Mouse (Mus musculus): ENCODE measurements around the gene Copg2. TPM values are rescaled to one million over a fixed set of nuclear protein-coding genes. Genes with fewer than 3 reads are reported as not detected.

Copg2 gene
- polyA plus RNA-seq, 2 experiments = 29.8 to 33.8 TPM

- no peak for DNase-seq (ENCODE audit: low spot score)
- WGBS = 97% methylated on average over 1 of the region's 1 CpGs
- TF ChIP-seq POLR2A (IDR thresholded peaks at IDR 0.05; ENCODE audit: borderline replicate concordance, extremely low read depth, insufficient read depth, insufficient read length) = no peak
Observed at GRCm38 (mm10) chr6:30866501-30866900, 30.1 kb downstream of the Copg2 start.

GRCm38 (mm10) chr6:30865031-30865678 is 31.4 kb downstream of the Copg2 start:
- no peak for ATAC-seq (ENCODE audit: low FRiP score, low read depth)
- Histone ChIP-seq H3K27ac (replicated peaks; ENCODE audit: low read depth, low read length) (no peak overlapping the region), H3K4me2 (replicated peaks; ENCODE audit: low read depth, low read length, severe bottlenecking) (no peak overlapping the region), H3K9ac (ENCODE audit: low read depth, low read length, severe bottlenecking) (no peak overlapping the region), H3K4me1 (ENCODE audit: control insufficient read depth, insufficient read depth, low read length) (no peaks in the 10 kb centered on the region), H3K9me3 (ENCODE audit: control insufficient read depth, low read length) (no peaks in the 10 kb centered on the region), H3K36me3 (ENCODE audit: control insufficient read depth, insufficient read depth, low read length) (no peaks in the 10 kb centered on the region), H3K27me3 (ENCODE audit: control insufficient read depth, insufficient read depth, low read length) (no peaks in the 10 kb centered on the region), H3K4me3 (replicated peaks; ENCODE audit: low read length) (no peak overlapping the region)
- whole genome bisulfite sequencing = 59% methylated on average over 3 of the region's 3 CpGs
- TF ChIP-seq POLR2A (IDR thresholded peaks at IDR 0.05; ENCODE audit: borderline replicate concordance, extremely low read depth, insufficient read depth, insufficient read length) = no peak
- DNase-seq (ENCODE audit: low spot score) = no peak

More at GRCm38 (mm10) chr6:30866501-30866900, 30.1 kb downstream of the Copg2 start:
- H3K4me2 ChIP-seq (replicated peaks; ENCODE audit: low read depth, low read length, severe bottlenecking) = no peak overlapping the region
- H3K4me3 ChIP-seq (replicated peaks; ENCODE audit: low read length) = no peak overlapping the region
- no peaks in the 10 kb centered on the region for H3K36me3 ChIP-seq (ENCODE audit: control insufficient read depth, insufficient read depth, low read length)
- no peaks in the 10 kb centered on the region for H3K9me3 ChIP-seq (ENCODE audit: control insufficient read depth, low read length)
- H3K4me1 ChIP-seq (ENCODE audit: control insufficient read depth, insufficient read depth, low read length) = no peaks in the 10 kb centered on the region
- no peaks in the 10 kb centered on the region for H3K27me3 ChIP-seq (ENCODE audit: control insufficient read depth, insufficient read depth, low read length)
- no peak for ATAC-seq (ENCODE audit: low FRiP score, low read depth)
- H3K27ac ChIP-seq (replicated peaks; ENCODE audit: low read depth, low read length) = no peak overlapping the region
- no peak overlapping the region for H3K9ac ChIP-seq (ENCODE audit: low read depth, low read length, severe bottlenecking)

GRCm38 (mm10) chr6:30855956-30856355 is 40.6 kb downstream of the Copg2 start:
- no peaks in the 10 kb centered on the region for H3K27me3 ChIP-seq (ENCODE audit: control insufficient read depth, insufficient read depth, low read length)
- no peaks in the 10 kb centered on the region for H3K9me3 ChIP-seq (ENCODE audit: control insufficient read depth, low read length)
- ATAC-seq (ENCODE audit: low FRiP score, low read depth) (no peak), DNase-seq (ENCODE audit: low spot score) (no peak)
- peaks cover 12% of the 10 kb centered on the region for H3K36me3 ChIP-seq (ENCODE audit: control insufficient read depth, insufficient read depth, low read length)
- no peak overlapping the region for H3K9ac ChIP-seq (ENCODE audit: low read depth, low read length, severe bottlenecking)
- H3K27ac ChIP-seq (replicated peaks; ENCODE audit: low read depth, low read length) = no peak overlapping the region
- no peaks in the 10 kb centered on the region for H3K4me1 ChIP-seq (ENCODE audit: control insufficient read depth, insufficient read depth, low read length)
- no peak overlapping the region for H3K4me2 ChIP-seq (replicated peaks; ENCODE audit: low read depth, low read length, severe bottlenecking)
- 98% methylated on average over 7 of the region's 7 CpGs for WGBS
- H3K4me3 ChIP-seq (replicated peaks; ENCODE audit: low read length) = no peak overlapping the region
- TF ChIP-seq POLR2A (IDR thresholded peaks at IDR 0.05; ENCODE audit: borderline replicate concordance, extremely low read depth, insufficient read depth, insufficient read length) = no peak

DNA sequence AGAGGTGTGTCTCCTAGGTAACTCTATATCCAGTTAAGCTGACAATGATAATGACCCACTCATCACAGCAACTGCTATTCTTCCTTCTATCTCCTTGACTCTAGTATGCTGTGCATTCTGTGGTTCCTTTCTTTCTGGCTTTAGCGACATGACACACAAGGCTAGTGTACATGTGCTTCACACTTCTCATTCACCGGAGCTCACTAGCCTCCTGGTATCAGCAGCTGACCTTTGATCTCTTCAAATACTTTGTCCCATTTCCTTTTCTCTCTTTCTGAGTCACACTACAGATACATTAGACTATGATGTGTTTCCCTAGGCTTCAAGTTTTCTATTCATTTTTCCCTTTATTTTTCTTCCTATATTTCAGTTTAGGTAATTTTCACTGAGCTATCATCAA is 41.4 kb downstream of the Copg2 start:
- no peaks in the 10 kb centered on the region for H3K27me3 ChIP-seq (ENCODE audit: control insufficient read depth, insufficient read depth, low read length)
- ATAC-seq (ENCODE audit: low FRiP score, low read depth) (no peak), DNase-seq (ENCODE audit: low spot score) (no peak)
- no peaks in the 10 kb centered on the region for H3K9me3 ChIP-seq (ENCODE audit: control insufficient read depth, low read length)
- TF ChIP-seq POLR2A (IDR thresholded peaks at IDR 0.05; ENCODE audit: borderline replicate concordance, extremely low read depth, insufficient read depth, insufficient read length) = no peak
- no peak overlapping the region for H3K4me2 ChIP-seq (replicated peaks; ENCODE audit: low read depth, low read length, severe bottlenecking)
- H3K4me1 ChIP-seq (ENCODE audit: control insufficient read depth, insufficient read depth, low read length) = no peaks in the 10 kb centered on the region
- H3K4me3 ChIP-seq (replicated peaks; ENCODE audit: low read length) = no peak overlapping the region
- H3K36me3 ChIP-seq (ENCODE audit: control insufficient read depth, insufficient read depth, low read length) = peaks cover 12% of the 10 kb centered on the region
- H3K9ac ChIP-seq (ENCODE audit: low read depth, low read length, severe bottlenecking) = no peak overlapping the region
- WGBS = 90% methylated on average over 2 of the region's 2 CpGs
- H3K27ac ChIP-seq (replicated peaks; ENCODE audit: low read depth, low read length) = no peak overlapping the region

GRCm38 (mm10) chr6:30849818-30850217 is 46.8 kb downstream of the Copg2 start:
- TF ChIP-seq POLR2A (IDR thresholded peaks at IDR 0.05; ENCODE audit: borderline replicate concordance, extremely low read depth, insufficient read depth, insufficient read length) = no peak
- H3K27ac ChIP-seq (replicated peaks; ENCODE audit: low read depth, low read length) = no peak overlapping the region
- no peak overlapping the region for H3K4me2 ChIP-seq (replicated peaks; ENCODE audit: low read depth, low read length, severe bottlenecking)
- H3K27me3 ChIP-seq (ENCODE audit: control insufficient read depth, insufficient read depth, low read length) = no peaks in the 10 kb centered on the region
- 0 out of 2 replicates have a peak, but pooled peaks cover 4% of the 10 kb centered on the region for H3K4me1 ChIP-seq (ENCODE audit: control insufficient read depth, insufficient read depth, low read length)
- H3K4me3 ChIP-seq (replicated peaks; ENCODE audit: low read length) = no peak overlapping the region
- no peaks in the 10 kb centered on the region for H3K9me3 ChIP-seq (ENCODE audit: control insufficient read depth, low read length)
- ATAC-seq (ENCODE audit: low FRiP score, low read depth) = no peak; the same call in 1 of the 2 replicates
- H3K9ac ChIP-seq (ENCODE audit: low read depth, low read length, severe bottlenecking) = no peak overlapping the region
- 58% methylated on average over 2 of the region's 2 CpGs for WGBS
- 0 out of 2 replicates have a peak, but pooled peaks cover 4% of the 10 kb centered on the region for H3K36me3 ChIP-seq (ENCODE audit: control insufficient read depth, insufficient read depth, low read length)
- peak; percentile 13 for DNase-seq (ENCODE audit: low spot score)

All from limb, embryonic 14.5 days (tissue).